Mouse (Mus musculus): ENCODE results near the gene Zdhhc14.

Gene Zdhhc14

DNA sequence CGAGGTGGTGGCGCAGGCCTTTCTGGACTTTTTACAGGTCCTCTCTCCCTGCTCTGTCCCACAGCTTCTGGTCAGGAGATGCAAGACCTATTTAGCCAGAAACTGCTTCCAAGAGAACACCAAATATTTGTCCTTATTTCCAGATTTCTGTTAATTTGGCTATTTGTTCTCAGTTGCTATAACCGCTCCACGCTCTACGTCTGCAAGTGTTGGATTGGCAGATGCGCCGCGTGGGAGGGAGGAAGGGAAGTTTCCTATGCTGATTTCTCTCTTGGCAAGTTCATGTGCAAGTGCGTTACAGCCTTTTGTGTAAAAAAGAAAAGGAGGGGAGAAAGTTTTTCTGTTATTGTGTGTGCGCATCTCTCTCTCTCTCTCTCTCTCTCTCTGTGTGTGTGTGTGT lies 58.1 kb downstream of the Zdhhc14 start:
- Histone ChIP-seq H3K4me1 (replicated peaks; ENCODE audit: low read depth, low read length) (peaks cover 31% of the 10 kb centered on the region), H3K27me3 (ENCODE audit: insufficient read depth, low read length) (0 out of 2 replicates have a peak, but pooled peaks cover 3% of the 10 kb centered on the region), H3K9me3 (ENCODE audit: low read length) (peaks cover 7% of the 10 kb centered on the region), H3K36me3 (ENCODE audit: insufficient read depth, low read length) (no peaks in the 10 kb centered on the region), H3K4me3 (replicated peaks; ENCODE audit: low read length) (no peak overlapping the region)
- TF ChIP-seq POU5F1 (IDR thresholded peaks at IDR 0.05; ENCODE audit: borderline replicate concordance, low read length) (no peak), NANOG (IDR thresholded peaks at IDR 0.05; ENCODE audit: borderline replicate concordance, low read length) (no peak), CTCF (conservative IDR thresholded peaks at IDR 0.05; ENCODE audit: low read length) (no peak)

GRCm38 (mm10) chr17:5551136-5551535 lies 58.8 kb downstream of the Zdhhc14 start:
- TF ChIP-seq NANOG (IDR thresholded peaks at IDR 0.05; ENCODE audit: borderline replicate concordance, low read length) (no peak), POU5F1 (IDR thresholded peaks at IDR 0.05; ENCODE audit: borderline replicate concordance, low read length) (no peak), CTCF (conservative IDR thresholded peaks at IDR 0.05; ENCODE audit: low read length) (no peak)
- Histone ChIP-seq H3K9me3 (ENCODE audit: low read length) (no peaks in the 10 kb centered on the region), H3K4me3 (replicated peaks; ENCODE audit: low read length) (no peak overlapping the region), H3K4me1 (replicated peaks; ENCODE audit: low read depth, low read length) (peaks cover 31% of the 10 kb centered on the region), H3K36me3 (ENCODE audit: insufficient read depth, low read length) (no peaks in the 10 kb centered on the region), H3K27me3 (ENCODE audit: insufficient read depth, low read length) (0 out of 2 replicates have a peak, but pooled peaks cover 3% of the 10 kb centered on the region)

DNA sequence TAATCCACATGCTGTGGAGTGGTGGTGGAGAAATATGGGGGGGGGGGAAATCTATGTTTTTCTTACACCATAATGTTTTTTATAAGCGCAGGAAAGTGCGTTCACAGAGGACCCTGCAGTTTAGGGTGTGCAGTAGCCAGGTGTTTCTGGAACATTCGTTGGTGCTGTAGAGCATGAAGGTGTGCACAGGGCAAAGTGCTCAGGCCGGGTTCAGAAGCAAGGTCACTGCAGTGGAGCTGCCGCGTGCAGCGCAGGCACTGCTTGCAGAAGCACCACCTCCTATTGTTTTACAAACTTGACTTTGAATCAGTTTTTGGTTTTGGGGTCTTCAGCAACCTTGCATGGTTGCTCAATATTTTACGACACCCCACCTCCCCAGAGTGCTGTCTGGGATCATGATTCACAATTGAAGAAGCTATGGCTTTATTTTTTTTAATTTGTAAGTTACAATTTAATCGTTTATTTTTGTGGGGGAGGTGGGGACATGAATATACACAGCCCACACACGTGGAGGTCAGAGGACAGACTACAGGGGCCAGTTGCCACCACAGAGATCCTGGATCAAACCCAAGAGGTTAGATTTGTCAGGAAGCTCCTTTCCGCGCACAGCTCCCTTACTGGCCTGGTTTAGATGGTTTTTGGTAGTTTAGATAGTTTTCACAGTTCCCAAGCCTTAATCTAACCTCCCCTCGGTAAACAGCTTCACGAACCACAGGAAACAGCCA lies 59.8 kb downstream of the Zdhhc14 start:
- Histone ChIP-seq H3K4me1 (replicated peaks; ENCODE audit: low read depth, low read length) (peaks cover 31% of the 10 kb centered on the region), H3K27me3 (ENCODE audit: insufficient read depth, low read length) (0 out of 2 replicates have a peak, but pooled peaks cover 3% of the 10 kb centered on the region), H3K9me3 (ENCODE audit: low read length) (no peaks in the 10 kb centered on the region), H3K4me3 (replicated peaks; ENCODE audit: low read length) (no peak overlapping the region), H3K36me3 (ENCODE audit: insufficient read depth, low read length) (no peaks in the 10 kb centered on the region)
- TF ChIP-seq CTCF (conservative IDR thresholded peaks at IDR 0.05; ENCODE audit: low read length) = no peak
- TF ChIP-seq NANOG (IDR thresholded peaks at IDR 0.05; ENCODE audit: borderline replicate concordance, low read length) = no peak
- TF ChIP-seq POU5F1 (IDR thresholded peaks at IDR 0.05; ENCODE audit: borderline replicate concordance, low read length) = no peak

DNA sequence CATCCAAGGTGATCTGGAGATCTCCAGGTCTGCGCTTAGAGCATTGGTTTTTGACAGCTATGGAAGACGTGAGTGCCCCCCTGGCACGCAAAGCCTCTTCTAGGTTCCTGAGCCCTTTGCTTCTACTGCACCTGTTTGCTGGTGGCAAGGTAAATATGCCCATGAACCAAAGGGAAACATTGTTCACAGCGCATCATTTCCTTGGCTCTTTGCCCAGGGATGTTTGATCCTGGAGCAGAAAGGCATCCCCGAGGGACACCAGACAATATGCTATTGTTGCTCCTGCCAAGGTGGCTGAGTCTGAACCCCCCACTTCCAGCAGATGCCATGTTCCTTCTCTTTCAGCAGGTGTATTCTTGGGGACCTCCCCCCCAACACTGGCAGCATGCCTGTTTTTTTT lies 61.2 kb downstream of the Zdhhc14 start:
- H3K27me3 ChIP-seq (ENCODE audit: insufficient read depth, low read length) = 0 out of 2 replicates have a peak, but pooled peaks cover 3% of the 10 kb centered on the region
- H3K9me3 ChIP-seq (ENCODE audit: low read length) = no peaks in the 10 kb centered on the region
- H3K4me1 ChIP-seq (replicated peaks; ENCODE audit: low read depth, low read length) = peaks cover 31% of the 10 kb centered on the region
- no peak overlapping the region for H3K4me3 ChIP-seq (replicated peaks; ENCODE audit: low read length)
- TF ChIP-seq CTCF (conservative IDR thresholded peaks at IDR 0.05; ENCODE audit: low read length) (no peak), NANOG (IDR thresholded peaks at IDR 0.05; ENCODE audit: borderline replicate concordance, low read length) (no peak), POU5F1 (IDR thresholded peaks at IDR 0.05; ENCODE audit: borderline replicate concordance, low read length) (no peak)
- H3K36me3 ChIP-seq (ENCODE audit: insufficient read depth, low read length) = no peaks in the 10 kb centered on the region

DNA sequence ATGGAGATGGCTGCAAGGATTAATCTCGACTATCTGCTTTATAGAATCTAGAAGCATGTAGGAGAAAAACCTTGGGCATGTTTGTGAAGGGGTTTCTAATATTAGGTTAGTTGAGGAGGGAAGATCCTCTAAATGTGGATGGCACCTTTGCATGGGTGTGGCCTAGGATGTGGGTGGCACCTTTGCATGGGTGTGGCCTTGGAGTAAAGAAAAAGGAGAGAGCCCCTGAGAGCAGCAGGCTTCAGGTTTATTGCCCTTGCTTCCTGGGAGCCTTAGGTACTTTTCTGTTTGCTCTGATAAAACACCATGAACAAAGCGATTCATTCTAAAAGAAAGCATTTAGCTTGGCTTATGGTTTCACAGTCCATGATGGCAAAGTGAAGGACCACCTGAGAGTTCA lies 62.2 kb downstream of the Zdhhc14 start:
- Histone ChIP-seq H3K27me3 (ENCODE audit: insufficient read depth, low read length) (0 out of 2 replicates have a peak, but pooled peaks cover 3% of the 10 kb centered on the region), H3K4me3 (replicated peaks; ENCODE audit: low read length) (no peak overlapping the region), H3K9me3 (ENCODE audit: low read length) (no peaks in the 10 kb centered on the region), H3K4me1 (replicated peaks; ENCODE audit: low read depth, low read length) (peaks cover 31% of the 10 kb centered on the region), H3K36me3 (ENCODE audit: insufficient read depth, low read length) (no peaks in the 10 kb centered on the region)
- TF ChIP-seq POU5F1 (IDR thresholded peaks at IDR 0.05; ENCODE audit: borderline replicate concordance, low read length) = no peak
- no peak for TF ChIP-seq CTCF (conservative IDR thresholded peaks at IDR 0.05; ENCODE audit: low read length)
- TF ChIP-seq NANOG (IDR thresholded peaks at IDR 0.05; ENCODE audit: borderline replicate concordance, low read length) = no peak

DNA sequence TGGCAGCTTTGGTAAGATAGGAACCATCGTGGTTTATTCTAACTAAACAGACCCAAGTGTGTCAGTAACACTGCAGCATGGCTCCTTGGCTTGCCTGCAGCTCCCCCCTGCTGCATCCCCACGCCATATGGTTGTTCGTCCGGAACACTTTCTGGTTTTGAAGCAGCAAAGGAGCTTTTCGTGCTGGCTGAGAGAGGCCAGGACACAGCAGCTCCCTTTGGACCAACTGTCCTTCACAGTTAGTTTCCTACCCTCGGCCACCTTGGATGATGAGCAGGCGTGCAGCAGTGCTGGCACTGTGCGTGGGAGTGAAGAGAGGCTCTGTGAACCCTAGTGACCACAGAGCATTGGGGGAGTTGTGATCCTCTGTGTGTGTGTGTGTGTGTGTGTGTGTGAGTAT lies 64.2 kb downstream of the Zdhhc14 start:
- H3K4me3 ChIP-seq (replicated peaks; ENCODE audit: low read length) = no peak overlapping the region
- H3K4me1 ChIP-seq (replicated peaks; ENCODE audit: low read depth, low read length) = peaks cover 18% of the 10 kb centered on the region
- H3K9me3 ChIP-seq (ENCODE audit: low read length) = no peaks in the 10 kb centered on the region
- H3K27me3 ChIP-seq (ENCODE audit: insufficient read depth, low read length) = no peaks in the 10 kb centered on the region
- no peaks in the 10 kb centered on the region for H3K36me3 ChIP-seq (ENCODE audit: insufficient read depth, low read length)
- no peak for TF ChIP-seq NANOG (IDR thresholded peaks at IDR 0.05; ENCODE audit: borderline replicate concordance, low read length)

GRCm38 (mm10) chr17:5560212-5560611 lies 67.9 kb downstream of the Zdhhc14 start:
- H3K27me3 ChIP-seq (ENCODE audit: insufficient read depth, low read length) = no peaks in the 10 kb centered on the region
- TF ChIP-seq POU5F1 (IDR thresholded peaks at IDR 0.05; ENCODE audit: borderline replicate concordance, low read length) = no peak
- TF ChIP-seq NANOG (IDR thresholded peaks at IDR 0.05; ENCODE audit: borderline replicate concordance, low read length) = no peak
- no peak for TF ChIP-seq CTCF (conservative IDR thresholded peaks at IDR 0.05; ENCODE audit: low read length)
- H3K9me3 ChIP-seq (ENCODE audit: low read length) = no peaks in the 10 kb centered on the region
- H3K4me3 ChIP-seq (replicated peaks; ENCODE audit: low read length) = no peak overlapping the region
- H3K4me1 ChIP-seq (replicated peaks; ENCODE audit: low read depth, low read length) = no peaks in the 10 kb centered on the region
- H3K36me3 ChIP-seq (ENCODE audit: insufficient read depth, low read length) = no peaks in the 10 kb centered on the region

DNA sequence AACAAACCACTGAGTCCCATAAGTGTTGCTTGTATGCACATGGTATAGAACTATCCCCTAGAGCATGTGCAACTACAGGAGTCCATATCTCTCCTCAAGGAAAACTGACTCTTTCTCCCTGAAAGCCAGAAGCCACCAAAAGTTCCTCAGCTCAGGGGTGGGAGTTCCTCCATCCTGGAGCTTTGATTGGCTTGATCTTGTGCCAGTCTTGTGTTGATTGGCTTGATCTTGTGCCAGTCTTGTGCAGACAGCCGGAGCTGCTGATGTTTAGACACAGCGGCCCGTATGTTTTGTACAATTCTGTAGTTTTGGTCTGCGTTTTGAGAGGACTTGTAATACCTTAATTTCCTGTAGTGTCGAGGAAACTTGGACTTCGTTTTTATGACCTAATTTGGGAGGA lies 70.8 kb downstream of the Zdhhc14 start:
- Histone ChIP-seq H3K36me3 (ENCODE audit: insufficient read depth, low read length) (no peaks in the 10 kb centered on the region), H3K4me1 (replicated peaks; ENCODE audit: low read depth, low read length) (0 out of 2 replicates have a peak, but pooled peaks cover 6% of the 10 kb centered on the region), H3K9me3 (ENCODE audit: low read length) (no peaks in the 10 kb centered on the region), H3K4me3 (replicated peaks; ENCODE audit: low read length) (no peak overlapping the region), H3K27me3 (ENCODE audit: insufficient read depth, low read length) (no peaks in the 10 kb centered on the region)
- TF ChIP-seq CTCF (conservative IDR thresholded peaks at IDR 0.05; ENCODE audit: low read length) (no peak), POU5F1 (IDR thresholded peaks at IDR 0.05; ENCODE audit: borderline replicate concordance, low read length) (no peak), NANOG (IDR thresholded peaks at IDR 0.05; ENCODE audit: borderline replicate concordance, low read length) (no peak)

DNA sequence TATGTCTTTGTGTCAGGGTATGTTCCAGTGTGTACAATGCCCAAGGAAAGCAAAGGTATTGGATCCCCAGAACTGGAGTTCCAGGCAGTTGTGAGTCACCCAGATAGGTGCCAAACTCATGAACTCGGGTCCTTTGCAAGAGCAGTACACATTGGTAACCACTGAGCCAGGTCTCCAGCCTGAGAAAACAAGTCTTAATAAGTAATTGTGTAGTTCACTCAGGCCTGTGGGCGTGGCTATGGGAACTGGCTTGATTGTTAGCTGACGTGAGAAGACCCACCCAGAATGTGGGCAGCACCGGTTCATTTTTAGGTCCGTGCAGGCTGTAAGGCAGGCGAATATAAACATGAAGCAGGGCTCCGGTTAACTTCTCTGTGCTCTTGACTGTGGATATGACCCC lies 73.6 kb downstream of the Zdhhc14 start:
- Histone ChIP-seq H3K9me3 (ENCODE audit: low read length) (no peaks in the 10 kb centered on the region), H3K36me3 (ENCODE audit: insufficient read depth, low read length) (no peaks in the 10 kb centered on the region), H3K4me1 (replicated peaks; ENCODE audit: low read depth, low read length) (0 out of 2 replicates have a peak, but pooled peaks cover 6% of the 10 kb centered on the region), H3K4me3 (replicated peaks; ENCODE audit: low read length) (no peak overlapping the region), H3K27me3 (ENCODE audit: insufficient read depth, low read length) (no peaks in the 10 kb centered on the region)
- no peak for TF ChIP-seq NANOG (IDR thresholded peaks at IDR 0.05; ENCODE audit: borderline replicate concordance, low read length)
- TF ChIP-seq CTCF (conservative IDR thresholded peaks at IDR 0.05; ENCODE audit: low read length) = no peak
- no peak for TF ChIP-seq POU5F1 (IDR thresholded peaks at IDR 0.05; ENCODE audit: borderline replicate concordance, low read length)

Data from E14TG2a.4 (cell line).